8 mouse cellular contexts compared by ENCODE assay signal in genomic region chr7:128591345-128592084, GRCm38 (mm10). TPM values are rescaled to one million over a fixed set of nuclear protein-coding genes. Genes with fewer than 3 reads are reported as not detected.
DNase-seq lines count a peak whose midpoint lies in the region; ATAC-seq and TF ChIP-seq lines count a peak whose summit lies in the region.

No protein-coding gene starts in this region.

- ATAC-seq in embryonic facial prominence, embryonic 13.5 days (ENCODE audit: insufficient number of reproducible peaks, insufficient read depth, low FRiP score, low TSS enrichment, low read depth), result 0 out of 2 replicates have a peak, but pooled peaks have one; percentile 37
- peak; percentile 68 for ATAC-seq in hindbrain, embryonic 11.5 days (ENCODE audit: low FRiP score)
- ATAC-seq in lung, embryonic 16.5 days (ENCODE audit: low read depth), result peak; percentile 29; the same call in 1 of the 2 replicates
- ATAC-seq in stomach, embryonic 14.5 days (ENCODE audit: insufficient number of reproducible peaks, insufficient read depth, low FRiP score, low read depth), result peak; percentile 61; the same call in 1 of the 2 replicates
- no peak for ATAC-seq in erythroblast, adult 5-6 weeks (replicated peaks; ENCODE audit: low FRiP score, poor library complexity, severe bottlenecking)

- peak overlapping the region; percentile 94 for H3K27ac ChIP-seq in layer of hippocampus, adult 2 months
- peak overlapping the region; percentile 77 for H3K27ac ChIP-seq in embryonic facial prominence, embryonic 13.5 days
- H3K27ac ChIP-seq in hindbrain, embryonic 11.5 days (ENCODE audit: low read depth, low read length), result peak overlapping the region; percentile 76
- peak overlapping the region; percentile 73 for H3K27ac ChIP-seq in lung, embryonic 16.5 days (ENCODE audit: low read length)
- peak overlapping the region; percentile 77 for H3K27ac ChIP-seq in stomach, embryonic 14.5 days (ENCODE audit: low read length)

- H3K4me1 ChIP-seq in embryonic facial prominence, embryonic 13.5 days, result peaks cover 21% of the 10 kb centered on the region
- H3K4me1 ChIP-seq in hindbrain, embryonic 11.5 days (replicated peaks; ENCODE audit: control insufficient read depth, insufficient read depth, low read length), result peaks cover 6% of the 10 kb centered on the region
- peaks cover 18% of the 10 kb centered on the region for H3K4me1 ChIP-seq in lung, embryonic 16.5 days (replicated peaks; ENCODE audit: control insufficient read depth, insufficient read depth, low read length)
- peaks cover 20% of the 10 kb centered on the region for H3K4me1 ChIP-seq in stomach, embryonic 14.5 days (ENCODE audit: control insufficient read depth, insufficient read depth, low read length)

- H3K9ac ChIP-seq in embryonic facial prominence, embryonic 13.5 days, result peak overlapping the region; percentile 44; the same call in 1 of the 2 replicates
- no peak overlapping the region; the same call in 1 of the 2 replicates for H3K9ac ChIP-seq in hindbrain, embryonic 11.5 days (ENCODE audit: low read depth, low read length)
- H3K9ac ChIP-seq in lung, embryonic 16.5 days (ENCODE audit: low read length), result peak overlapping the region; percentile 51
- H3K9ac ChIP-seq in stomach, embryonic 14.5 days (replicated peaks; ENCODE audit: low read depth, low read length), result no peak overlapping the region

- H3K27me3 ChIP-seq in embryonic facial prominence, embryonic 13.5 days, result no peaks in the 10 kb centered on the region
- H3K27me3 ChIP-seq in hindbrain, embryonic 11.5 days (ENCODE audit: control insufficient read depth, insufficient read depth, low read length), result no peaks in the 10 kb centered on the region
- H3K27me3 ChIP-seq in lung, embryonic 16.5 days (ENCODE audit: control insufficient read depth, insufficient read depth, low read depth, low read length), result no peaks in the 10 kb centered on the region
- H3K27me3 ChIP-seq in stomach, embryonic 14.5 days (ENCODE audit: control insufficient read depth, insufficient read depth, low read length), result no peaks in the 10 kb centered on the region

- DNase-seq in layer of hippocampus, adult 2 months (ENCODE audit: low spot score in 2 of 2), result no peak
- DNase-seq in layer of hippocampus, adult 9-10 months (ENCODE audit: low spot score), result no peak
- peak; percentile 58 for DNase-seq in hindbrain, embryonic 11.5 days (ENCODE audit: low spot score)
- no peak for DNase-seq in adrenal gland, postnatal 4 days (ENCODE audit: low spot score in 2 of 2)

- H3K9me3 ChIP-seq in embryonic facial prominence, embryonic 13.5 days, result no peaks in the 10 kb centered on the region
- no peaks in the 10 kb centered on the region for H3K9me3 ChIP-seq in hindbrain, embryonic 11.5 days (ENCODE audit: control insufficient read depth, low read length)
- no peaks in the 10 kb centered on the region; the same call in 1 of the 2 replicates for H3K9me3 ChIP-seq in lung, embryonic 16.5 days (ENCODE audit: control insufficient read depth, low read length)
- H3K9me3 ChIP-seq in stomach, embryonic 14.5 days (ENCODE audit: control insufficient read depth, low read depth, low read length), result no peaks in the 10 kb centered on the region; the same call in 1 of the 2 replicates

- H3K4me3 ChIP-seq in layer of hippocampus, adult 2 months, result peak overlapping the region; percentile 27; the same call in 1 of the 2 replicates
- no peak overlapping the region for H3K4me3 ChIP-seq in embryonic facial prominence, embryonic 13.5 days
- no peak overlapping the region for H3K4me3 ChIP-seq in hindbrain, embryonic 11.5 days (ENCODE audit: low read depth, low read length)
- H3K4me3 ChIP-seq in lung, embryonic 16.5 days (ENCODE audit: low read length), result no peak overlapping the region
- no peak overlapping the region for H3K4me3 ChIP-seq in stomach, embryonic 14.5 days (ENCODE audit: low read depth, low read length)

- peak overlapping the region; percentile 60 for H3K4me2 ChIP-seq in embryonic facial prominence, embryonic 13.5 days
- H3K4me2 ChIP-seq in hindbrain, embryonic 11.5 days (replicated peaks; ENCODE audit: low read depth, low read length), result no peak overlapping the region
- H3K4me2 ChIP-seq in lung, embryonic 16.5 days (ENCODE audit: low read depth, low read length), result peak overlapping the region; percentile 60
- H3K4me2 ChIP-seq in stomach, embryonic 14.5 days (replicated peaks; ENCODE audit: low read depth, low read length), result no peak overlapping the region

- H3K36me3 ChIP-seq in embryonic facial prominence, embryonic 13.5 days, result no peaks in the 10 kb centered on the region
- H3K36me3 ChIP-seq in hindbrain, embryonic 11.5 days (ENCODE audit: control insufficient read depth, insufficient read depth, low read length), result no peaks in the 10 kb centered on the region
- no peaks in the 10 kb centered on the region for H3K36me3 ChIP-seq in lung, embryonic 16.5 days (ENCODE audit: control insufficient read depth, insufficient read depth, low read length)
- no peaks in the 10 kb centered on the region for H3K36me3 ChIP-seq in stomach, embryonic 14.5 days (ENCODE audit: control insufficient read depth, insufficient read depth, low read length)

- peak; percentile 43 for TF ChIP-seq CTCF in layer of hippocampus, adult 2 months (conservative IDR thresholded peaks at IDR 0.05)

- WGBS in embryonic facial prominence, embryonic 13.5 days, result 10% methylated on average over 9 of the region's 9 CpGs
- WGBS in hindbrain, embryonic 11.5 days, result 5% methylated on average over 9 of the region's 9 CpGs
- 10% methylated on average over 9 of the region's 9 CpGs for WGBS in lung, embryonic 16.5 days
- WGBS in stomach, embryonic 14.5 days, result 9% methylated on average over 9 of the region's 9 CpGs

RNA-seq across cellular contexts. Expression of gene Inpp5f, which starts 19.6 kb away (rescaled TPM):
- 100 to 1,000 TPM; 108 to 111 TPM for total RNA-seq in layer of hippocampus, adult 2 months (2021)
- 25.3 TPM in 2 replicates for polyA plus RNA-seq in embryonic facial prominence, embryonic 13.5 days (2015; fragmentation: Nextera tagmentation; extraction: Ambion mirVana)
- polyA plus RNA-seq in hindbrain, embryonic 11.5 days (2014; fragmentation: Nextera tagmentation; extraction: Ambion mirVana), result 123 and 134 TPM in 2 replicates
- polyA plus RNA-seq in lung, embryonic 16.5 days (2015; fragmentation: Nextera tagmentation; extraction: Ambion mirVana), result 16.2 and 17.3 TPM in 2 replicates
- 33.9 and 38.6 TPM in 2 replicates for polyA plus RNA-seq in stomach, embryonic 14.5 days (2014; fragmentation: Nextera tagmentation; extraction: Ambion mirVana)
- total RNA-seq in adrenal gland, postnatal 4 days (2021), result 10 to 100 TPM; 31.2 to 41.9 TPM
- 2.1 and 4.4 TPM in 2 replicates for total RNA-seq in erythroblast, adult 5-6 weeks (2015; ENCODE audit: low replicate concordance)
- total RNA-seq in erythroblast, adult 5-6 weeks (2017; ENCODE audit: low replicate concordance), result 1.0 and 3.6 TPM in 2 replicates

Comparison
In these comparisons a context has a peak if more than half of its experiments do, and no peak if none do; other contexts are left out.
1. H3K4me2 ChIP-seq: peak in embryonic facial prominence, embryonic 13.5 days (single experiment) and lung, embryonic 16.5 days (single experiment); none in hindbrain, embryonic 11.5 days (single experiment) and stomach, embryonic 14.5 days (single experiment).
2. H3K9ac ChIP-seq: peak in embryonic facial prominence, embryonic 13.5 days (single experiment) and lung, embryonic 16.5 days (single experiment); none in hindbrain, embryonic 11.5 days (single experiment) and stomach, embryonic 14.5 days (single experiment).
3. Peak in every context shown above with its lines, with median percentiles within 50 percentile points of each other: H3K27ac ChIP-seq.